Mouse (Mus musculus) right cerebral cortex, postnatal 36 days (tissue): ENCODE measurements around the gene Ric8b.
A peak's percentile ranks its signal among the peaks of the same experiment; 100 is the strongest.

Experiments
- DNase-seq, 2 experiments: peaks; one replicate each; pipeline ENCODE4 v3.0.0; 2022; ENCODE audit warnings: low spot score in 2 of 2, mixed read lengths in 1 of 2

Gene Ric8b

DNA sequence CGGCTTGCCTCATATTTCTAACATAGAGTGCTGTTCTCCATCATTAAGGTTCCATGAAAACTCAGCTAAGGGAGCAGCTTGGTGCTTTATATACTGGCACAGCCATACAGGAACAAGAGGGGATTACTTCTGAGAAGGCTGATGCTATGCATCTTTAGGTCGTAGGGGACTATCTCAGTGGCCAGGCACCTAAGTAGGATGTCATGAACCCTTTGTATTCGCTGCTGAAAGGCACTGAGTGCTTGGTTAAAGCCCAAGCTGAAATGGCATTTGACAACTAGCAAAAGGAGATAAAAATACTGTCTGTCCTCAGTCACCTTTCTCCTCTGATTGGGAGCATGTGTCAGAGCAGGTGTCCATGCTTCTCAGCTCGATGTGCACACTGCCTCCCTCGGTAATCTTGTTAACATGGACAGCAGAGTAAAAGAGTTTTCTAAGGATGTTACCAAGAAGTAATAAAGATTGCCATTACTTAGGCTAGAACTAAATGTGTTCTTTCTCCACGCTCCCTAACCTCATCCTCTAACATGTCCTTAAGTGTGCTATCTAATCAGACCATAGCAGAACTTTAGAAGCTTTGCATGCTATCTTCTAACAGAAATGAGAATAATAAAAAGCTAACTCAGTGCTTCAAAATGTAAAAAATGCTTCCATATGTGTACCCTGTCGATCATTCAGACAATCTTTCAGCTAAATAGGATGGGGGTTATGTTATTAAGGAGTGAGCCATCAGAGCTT lies 89.3 kb downstream of the Ric8b start:
- DNase-seq, result no peak

- no peak for DNase-seq
Measured at GRCm38 (mm10) chr10:85007861-85008840, 90.7 kb downstream of the Ric8b start.

GRCm38 (mm10) chr10:85011066-85011465 lies 93.7 kb downstream of the Ric8b start:
- no peak for DNase-seq

GRCm38 (mm10) chr10:85013464-85013863 lies 96.0 kb downstream of the Ric8b start:
- peak in 1 of 2 experiments; percentile 28 for DNase-seq

DNA sequence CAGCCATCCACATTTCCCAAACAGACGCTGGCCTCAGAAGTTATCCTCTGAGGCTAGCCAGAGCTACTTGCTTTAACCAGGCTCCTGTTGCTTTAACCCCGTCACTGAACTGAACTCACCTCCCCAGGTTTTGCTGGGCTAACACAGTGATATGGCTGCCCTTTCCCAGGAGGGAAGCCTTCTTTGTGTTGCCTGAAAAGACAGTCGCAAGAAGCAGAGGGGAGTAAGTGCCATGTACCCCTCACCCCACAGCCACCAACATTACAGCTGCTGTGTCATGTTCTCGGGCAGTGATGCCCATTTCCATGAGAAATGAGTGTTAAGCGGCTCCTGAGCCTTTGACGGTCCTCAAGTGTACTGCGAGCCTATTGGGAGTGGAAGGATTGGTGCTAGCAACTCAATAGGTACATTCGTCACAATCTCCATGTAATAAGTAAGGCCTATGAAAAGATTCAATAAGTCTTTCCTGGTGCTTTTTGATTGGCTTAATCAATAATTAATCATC lies 96.6 kb downstream of the Ric8b start:
- DNase-seq, result no peak

- no peak for DNase-seq
Measured at GRCm38 (mm10) chr10:85014456-85014976, 97.1 kb downstream of the Ric8b start.

DNA sequence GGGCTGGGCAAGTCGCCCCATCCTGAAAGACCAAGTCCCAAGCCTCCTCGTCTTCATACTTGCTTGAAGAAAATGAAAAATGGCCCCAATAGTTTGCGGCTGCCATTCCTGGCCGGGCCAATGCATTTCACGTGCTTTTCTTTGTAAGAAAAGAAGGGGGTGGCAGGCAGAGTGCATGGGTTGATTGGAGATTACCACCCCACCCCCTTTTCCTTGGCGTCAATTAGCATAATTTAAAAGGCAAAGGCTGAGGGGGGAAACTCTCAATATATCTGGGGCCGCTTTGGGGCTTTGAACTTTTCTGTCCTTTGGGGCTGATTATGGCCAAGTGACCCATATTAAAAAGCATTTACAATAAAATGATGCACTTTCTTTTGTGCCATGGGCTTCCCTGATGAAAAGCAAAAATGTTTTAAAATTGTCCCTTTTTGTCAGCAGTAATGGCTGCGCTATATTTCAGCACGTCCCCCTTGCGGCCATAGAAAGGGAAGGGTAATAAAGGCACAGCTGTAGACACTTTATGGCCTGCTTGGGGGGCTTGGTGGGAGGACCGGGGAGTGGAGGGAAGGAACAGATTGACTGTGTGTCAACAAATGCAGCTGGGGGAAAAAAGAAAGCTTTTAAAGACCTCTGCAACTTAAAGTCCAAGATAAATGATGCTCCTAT lies 105.4 kb downstream of the Ric8b start:
- no peak for DNase-seq

- DNase-seq, result no peak
Measured at GRCm38 (mm10) chr10:85023313-85023666, 105.9 kb downstream of the Ric8b start.

GRCm38 (mm10) chr10:85025799-85026424 lies 108.5 kb downstream of the Ric8b start:
- no peak for DNase-seq

DNA sequence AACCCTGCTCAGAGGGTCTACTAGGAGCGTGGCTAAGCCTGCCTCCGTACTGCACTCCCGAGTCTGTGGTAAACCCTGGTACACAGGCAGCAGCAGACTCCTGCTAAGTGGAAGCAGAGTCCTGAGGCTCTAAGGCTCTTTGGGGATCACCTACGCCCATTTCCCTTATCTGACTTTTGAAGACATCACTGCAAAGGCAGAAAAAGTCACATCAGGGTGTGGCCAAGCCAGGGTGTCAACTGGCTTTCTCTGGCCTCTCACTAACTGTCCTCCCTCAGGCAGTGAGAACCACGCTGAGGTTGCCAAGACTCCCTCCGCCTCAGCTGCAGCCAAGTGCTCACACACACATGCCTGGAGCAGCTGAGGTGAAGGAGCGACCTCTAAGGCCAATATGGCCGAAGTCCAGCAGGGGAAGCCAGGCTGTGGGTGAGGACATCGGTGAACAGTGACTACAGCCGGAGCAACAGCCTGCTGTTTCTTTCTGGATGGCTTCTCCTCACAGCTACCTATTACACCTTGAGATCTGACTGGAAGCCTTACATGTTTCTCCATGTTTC lies 110.3 kb downstream of the Ric8b start:
- DNase-seq, result no peak

DNA sequence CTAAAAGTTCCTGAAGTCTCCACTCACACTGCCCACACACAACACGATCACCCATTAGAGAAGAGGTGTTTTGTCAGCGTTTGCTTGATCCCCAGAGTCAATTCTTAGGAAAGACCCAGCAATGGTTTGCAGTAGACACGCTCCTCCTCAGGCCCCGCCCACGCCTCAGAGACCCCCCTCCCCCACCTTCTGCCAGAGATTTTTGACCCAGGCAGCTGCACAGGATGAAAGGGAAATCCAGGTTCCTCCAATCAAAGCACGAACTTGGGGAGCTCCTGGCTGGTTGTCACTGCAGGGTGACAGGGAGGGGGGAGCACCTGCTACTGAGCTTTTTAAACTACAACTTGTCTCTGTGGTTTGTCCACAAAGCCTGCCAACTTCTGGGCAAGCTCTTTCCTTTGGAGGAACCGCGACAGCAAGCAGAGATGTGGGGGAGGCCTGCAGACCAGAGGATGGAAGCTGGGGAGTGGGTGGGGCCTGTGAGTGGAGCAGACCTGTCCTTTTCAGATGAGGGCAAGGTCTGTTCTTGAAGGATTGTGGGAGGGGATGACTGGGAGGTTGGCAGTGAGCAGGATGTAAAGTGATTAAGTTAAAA lies 117.8 kb downstream of the Ric8b start:
- DNase-seq, result no peak

DNA sequence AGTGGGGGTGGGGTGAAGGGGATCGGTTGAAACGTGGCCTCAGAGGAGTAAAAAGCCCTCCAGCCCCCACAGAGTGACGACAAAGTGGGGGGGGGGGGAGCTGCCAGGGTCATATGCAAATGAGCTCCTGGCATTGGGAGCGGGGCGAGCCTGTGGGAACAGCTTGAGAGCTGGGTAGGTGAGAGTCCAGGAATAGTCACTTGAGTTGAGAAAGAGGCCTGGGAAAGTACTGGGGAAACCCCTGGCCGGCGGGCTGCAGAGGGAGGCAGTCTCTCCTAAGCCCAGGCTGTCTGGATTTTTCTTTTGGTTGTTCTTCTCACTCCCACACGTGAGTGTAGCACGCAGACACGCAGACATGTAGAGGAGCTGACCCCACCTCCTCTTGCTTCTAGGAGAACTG lies 120.7 kb downstream of the Ric8b start:
- DNase-seq, result no peak

DNA sequence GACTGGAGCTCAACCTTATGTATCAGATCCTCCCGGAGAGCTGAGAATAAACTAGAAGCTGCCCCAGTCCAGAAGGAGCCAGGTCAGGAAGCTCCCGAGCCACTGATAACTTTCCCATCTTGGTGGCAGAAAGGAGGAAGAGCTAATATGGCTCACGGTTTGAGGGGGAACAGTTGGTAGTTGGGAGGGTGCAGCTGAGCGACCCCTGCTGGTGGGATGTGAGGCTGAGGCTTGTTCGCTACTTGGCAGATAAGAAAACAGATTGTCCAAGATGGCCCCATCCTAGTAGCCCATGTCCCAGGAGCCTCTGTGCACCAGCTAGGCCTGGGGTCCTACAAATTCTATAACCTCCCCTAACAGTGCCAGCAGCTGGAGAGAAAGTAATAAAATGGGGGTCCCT lies 121.4 kb downstream of the Ric8b start:
- DNase-seq, result no peak

DNA sequence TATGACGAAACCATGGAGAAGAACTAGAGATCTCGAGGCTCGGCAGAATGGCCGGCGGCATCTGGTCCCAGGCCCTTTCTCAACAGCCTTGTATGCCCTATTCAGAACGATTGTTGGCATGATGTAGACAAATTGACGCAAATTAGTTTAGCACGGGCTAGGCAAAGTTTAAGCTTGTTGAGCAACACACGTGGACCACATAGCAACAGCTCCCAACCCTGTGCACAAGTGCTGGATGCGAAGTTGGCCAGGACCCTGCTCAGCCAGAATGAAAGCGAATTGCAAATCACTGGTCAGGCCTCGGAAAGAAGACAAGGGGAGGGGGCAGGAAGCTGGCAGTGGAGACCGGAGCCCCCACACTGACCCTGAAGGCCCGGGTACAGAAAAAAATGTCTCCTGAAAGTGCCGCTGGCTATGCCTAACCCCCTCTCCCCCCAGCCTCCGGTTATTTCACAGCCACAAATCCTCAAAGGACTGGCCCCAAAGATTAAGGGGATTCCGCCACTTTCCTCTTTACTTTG lies 126.8 kb downstream of the Ric8b start:
- DNase-seq, result no peak

DNA sequence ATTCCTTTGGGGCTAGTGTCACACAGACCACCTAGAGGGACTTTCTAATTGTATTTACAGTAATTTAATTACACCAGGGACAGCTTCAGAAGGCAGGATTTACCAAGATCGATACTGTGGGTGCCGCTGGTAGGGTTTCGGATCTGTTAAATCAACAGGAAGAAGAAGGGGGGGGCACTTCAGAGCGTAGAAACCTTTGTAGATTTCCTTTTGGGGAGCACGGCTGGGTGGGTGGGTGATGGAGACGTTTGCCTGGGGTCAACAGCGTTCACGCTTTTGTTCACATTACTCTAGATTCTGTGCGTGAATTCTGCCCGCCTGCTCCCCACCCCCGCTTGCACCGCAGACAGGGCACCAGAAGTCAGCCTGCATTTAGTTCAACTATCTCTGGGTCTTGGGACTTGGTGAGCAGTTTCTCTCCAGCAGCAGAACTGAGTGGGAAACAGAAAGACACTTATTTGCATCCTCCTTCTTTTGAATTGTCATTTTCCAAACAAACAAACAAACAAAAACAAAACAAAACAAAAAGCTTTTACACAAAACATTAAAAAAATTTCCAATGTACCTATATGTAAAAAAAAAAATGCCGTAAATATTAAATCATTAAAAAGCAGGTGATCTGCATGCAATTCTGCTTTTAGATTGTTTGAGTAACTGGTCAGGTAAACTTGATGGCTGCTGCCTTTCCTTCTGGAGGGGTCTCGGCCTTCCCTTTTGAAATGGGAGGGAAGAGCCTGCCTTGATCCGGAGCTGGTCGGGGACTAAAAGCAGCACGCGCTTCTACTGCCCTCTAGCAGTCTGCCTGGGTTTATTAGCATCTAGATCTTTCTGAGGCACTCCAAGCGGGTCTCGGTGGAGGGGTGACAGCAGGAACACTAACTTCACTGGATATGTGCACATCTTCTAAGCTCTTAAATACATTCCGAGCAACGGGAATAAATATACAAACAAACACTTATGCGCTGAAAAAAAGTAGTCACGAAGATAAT lies 127.6 kb downstream of the Ric8b start:
- peak in 1 of 2 experiments; percentile 31 for DNase-seq

GRCm38 (mm10) chr10:85046585-85046984 lies 129.2 kb downstream of the Ric8b start:
- DNase-seq, result no peak

DNA sequence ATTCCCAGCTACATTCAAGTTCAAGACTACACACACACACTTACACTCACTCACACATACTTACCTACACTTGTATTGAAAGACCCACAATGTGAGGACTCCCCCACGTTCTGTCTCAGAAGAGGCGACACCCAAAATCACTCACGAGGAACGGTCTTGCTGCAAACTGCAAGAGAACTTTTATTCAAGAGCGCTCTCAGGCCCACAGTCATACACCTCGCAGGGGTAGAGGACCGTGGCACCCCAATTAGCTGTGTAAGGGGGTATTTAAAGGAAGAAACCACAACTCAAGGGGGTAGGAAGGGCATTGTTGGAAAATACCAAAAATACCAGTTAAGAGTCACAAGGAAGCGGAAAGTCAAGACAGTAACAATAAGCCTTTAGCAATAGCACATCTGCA lies 130.6 kb downstream of the Ric8b start:
- no peak for DNase-seq

DNA sequence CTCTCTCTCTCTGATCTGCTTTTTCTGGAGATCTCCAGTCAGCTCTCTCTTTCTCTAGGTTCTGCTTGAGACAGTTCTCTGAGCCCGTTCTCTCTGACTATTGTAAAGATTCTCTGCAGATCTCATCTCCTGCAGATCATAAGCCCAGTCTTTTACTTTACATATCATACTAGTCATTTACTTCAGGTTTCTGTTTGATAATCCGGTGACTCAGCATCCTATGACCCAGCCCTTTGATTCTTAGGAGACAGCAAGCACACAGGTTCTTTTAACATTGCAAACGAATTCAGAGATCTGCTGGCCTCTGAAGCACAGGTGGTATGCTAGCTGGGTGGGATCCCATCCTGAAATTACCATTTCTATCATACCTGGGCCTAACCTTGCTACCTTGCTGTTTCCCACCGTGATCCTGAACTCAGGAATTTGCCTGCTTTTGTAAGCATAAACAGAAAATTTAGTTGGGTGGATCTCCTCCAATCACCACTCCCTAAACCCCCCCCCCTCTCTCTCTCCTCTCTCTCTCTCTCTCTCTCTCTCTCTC lies 133.3 kb downstream of the Ric8b start:
- DNase-seq, result no peak

GRCm38 (mm10) chr10:85052451-85052850 lies 135.0 kb downstream of the Ric8b start:
- no peak for DNase-seq
